Mouse (Mus musculus) gastrocnemius, postnatal 36 days (tissue): ENCODE measurements around the gene Gm30191. TPM values are rescaled to one million over a fixed set of nuclear protein-coding genes. Genes with fewer than 3 reads are reported as not detected.
"Not testable (repeated sequence)": the region's sequence is repeated elsewhere in the genome, so short reads cannot be mapped to it uniquely, and the experiment has no call there.

Experiments used
- DNase-seq, 2 experiments: peaks; one replicate each; pipeline ENCODE4 v3.0.0; 2022
- intact Hi-C: fragments of 180-260 bp; cut with DNase I; formaldehyde crosslinking; loops from one replicate; pipeline ENCODE4 v1.15.1; 2025
- total RNA-seq, 2 experiments: library from RNA; stranded (reverse); gene quantifications; 2 replicates each; pipeline ENCODE4 v1.2.3; 2021

The Gm30191 gene
- total RNA-seq, 2 experiments from 2014 or later, result not detected

GRCm38 (mm10) chr4:134273417-134274345, 26.9 kb downstream of the Gm30191 start:
- intact Hi-C loops, result no loop called here
- DNase-seq, result no peak

GRCm38 (mm10) chr4:134284942-134285341, 38.2 kb downstream of the Gm30191 start:
- intact Hi-C loops, result loop anchor here (5.0 kb wide), 1 partner anchor 98 kb away; the partner anchor contains the start of gene Cep85
- DNase-seq, result no peak

- intact Hi-C loops, result loop anchor here (5.0 kb wide), 1 partner anchor 99 kb away; the partner anchor contains the start of gene Cep85
- DNase-seq, result no peak
Observed at GRCm38 (mm10) chr4:134286226-134287167, 39.8 kb downstream of the Gm30191 start.

GRCm38 (mm10) chr4:134287168-134287564, 40.4 kb downstream of the Gm30191 start:
- peak; percentile 94 to 96 for DNase-seq
- intact Hi-C loops, result loop anchor here (5.0 kb wide), 1 partner anchor 100 kb away; the partner anchor contains the start of gene Cep85

- DNase-seq, result peak in 1 of 2 experiments; percentile 56
- intact Hi-C loops, result loop anchor here (5.0 kb wide), 1 partner anchor 100 kb away; the partner anchor contains the start of gene Cep85
Observed at GRCm38 (mm10) chr4:134287575-134288025, 40.9 kb downstream of the Gm30191 start, which contains the start of gene Pdik1l. TSS of gene Pdik1l (minus strand) at chr4:134287895.

GRCm38 (mm10) chr4:134288397-134289256, 41.9 kb downstream of the Gm30191 start:
- intact Hi-C loops, result loop anchor here (5.0 kb wide), 1 partner anchor 101 kb away; the partner anchor contains the start of gene Cep85
- DNase-seq, result no peak

GRCm38 (mm10) chr4:134292067-134292466, 45.3 kb downstream of the Gm30191 start:
- peak; percentile 46 to 68 for DNase-seq
- intact Hi-C loops, result no loop called here

GRCm38 (mm10) chr4:134293061-134293691, 46.4 kb downstream of the Gm30191 start:
- intact Hi-C loops, result no loop called here
- no peak for DNase-seq

GRCm38 (mm10) chr4:134293692-134294163, 47.0 kb downstream of the Gm30191 start:
- no peak for DNase-seq
- intact Hi-C loops, result no loop called here

- intact Hi-C loops, DNase-seq: not testable (repeated sequence)
Observed at GRCm38 (mm10) chr4:134296096-134296495, 49.4 kb downstream of the Gm30191 start.

- intact Hi-C loops, result no loop called here
- DNase-seq, result no peak
Observed at GRCm38 (mm10) chr4:134296523-134296922, 49.8 kb downstream of the Gm30191 start.

- DNase-seq, result no peak
- intact Hi-C loops, result no loop called here
Observed at GRCm38 (mm10) chr4:134297369-134297768, 50.6 kb downstream of the Gm30191 start.

GRCm38 (mm10) chr4:134298626-134299497, 52.1 kb downstream of the Gm30191 start:
- intact Hi-C loops, result loop anchor here (1.0 kb wide), 1 partner anchor 16 kb away; the partner anchor contains the start of gene Trim63

GRCm38 (mm10) chr4:134299498-134299810, 52.7 kb downstream of the Gm30191 start:
- no peak for DNase-seq
- intact Hi-C loops, result loop anchor here (1.0 kb wide), 1 partner anchor 16 kb away; the partner anchor contains the start of gene Trim63

More at GRCm38 (mm10) chr4:134298626-134299497, 52.1 kb downstream of the Gm30191 start:
- no peak for DNase-seq
